Mouse (Mus musculus) right cerebral cortex, postnatal 4 days (tissue): Measurements from ENCODE around the gene Tyrp1.
A peak's percentile ranks its signal among the peaks of the same experiment; 100 is the strongest.

Experiments
- DNase-seq: peaks from one replicate; pipeline ENCODE4 v3.0.0-alpha.2; 2022

The Tyrp1 gene

DNA sequence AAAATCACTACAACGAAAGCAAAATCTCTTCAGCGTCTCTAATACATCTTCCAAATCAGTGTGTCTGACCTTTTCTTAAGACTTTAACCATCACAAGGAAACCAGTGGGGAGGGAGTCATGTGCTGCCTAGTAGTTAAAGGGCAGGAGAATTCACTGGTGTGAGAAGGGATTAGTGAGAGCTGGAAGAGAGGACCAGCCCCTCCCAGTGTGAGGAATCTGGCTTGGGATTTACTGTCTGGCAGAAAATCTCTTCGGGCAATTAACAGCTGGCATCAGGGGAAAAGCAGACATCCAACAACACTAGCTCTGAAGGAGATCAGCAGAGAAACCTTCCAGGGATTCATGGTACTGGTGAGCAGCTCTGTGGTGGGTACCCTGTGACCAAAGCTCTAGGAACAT lies at the start of gene Tyrp1:
Gene Tyrp1, plus strand, starts transcription at position 74 of the 400 bp plus-strand sequence.
- DNase-seq, result no peak

- no peak for DNase-seq
These were observed 45.6 kb upstream of the Tyrp1 start for GRCm38 (mm10) chr4:80788339-80788738.

- DNase-seq, result no peak
These were observed 14.4 kb upstream of the Tyrp1 start for GRCm38 (mm10) chr4:80819511-80819910.

- DNase-seq, result no peak
These were observed 12.0 kb upstream of the Tyrp1 start for GRCm38 (mm10) chr4:80821945-80822344.

- DNase-seq, result no peak
These were observed 5.7 kb upstream of the Tyrp1 start for GRCm38 (mm10) chr4:80828232-80828631.

GRCm38 (mm10) chr4:80839317-80839716 lies 5.4 kb downstream of the Tyrp1 start:
- DNase-seq, result no peak

DNA sequence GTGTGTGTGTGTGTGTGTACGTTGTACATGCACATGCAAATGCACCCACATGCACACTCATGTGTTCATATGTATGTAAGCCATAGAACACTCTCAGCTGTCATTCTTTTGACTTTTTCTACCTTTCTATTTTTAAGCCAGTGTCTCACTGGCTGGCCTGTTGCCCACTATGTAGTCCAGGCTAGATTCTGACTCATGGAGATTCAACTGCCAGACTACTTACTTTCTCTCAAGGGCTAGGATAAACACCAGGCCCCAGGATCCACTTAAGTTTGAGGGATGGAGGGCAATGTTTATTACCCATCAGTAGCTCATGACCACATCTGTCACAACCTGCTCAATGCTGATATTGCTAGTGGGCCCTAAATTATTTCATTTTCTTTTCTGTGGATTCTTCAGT lies 8.1 kb downstream of the Tyrp1 start:
- DNase-seq, result no peak

DNA sequence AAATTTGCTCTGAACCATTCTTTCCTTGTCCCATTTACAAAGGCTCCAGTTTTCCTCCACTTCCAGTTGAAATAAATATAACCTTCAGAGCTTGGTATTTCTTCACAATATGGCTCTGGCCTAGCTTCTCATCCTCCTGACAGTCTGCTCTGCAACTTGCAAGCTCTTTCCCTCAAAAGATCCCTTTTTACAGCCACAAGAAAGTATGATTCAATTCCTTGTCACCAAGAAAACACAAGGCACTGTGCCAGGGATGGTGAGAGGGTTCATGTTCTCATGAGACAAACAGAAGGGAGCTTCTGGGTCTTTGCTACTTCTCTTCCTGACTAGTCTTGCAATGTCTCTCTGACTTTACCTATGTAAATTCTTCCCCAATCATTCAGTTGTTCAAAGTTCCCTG lies 9.8 kb downstream of the Tyrp1 start:
- DNase-seq, result peak; percentile 18

GRCm38 (mm10) chr4:80846052-80846451 lies 12.1 kb downstream of the Tyrp1 start:
- DNase-seq, result no peak

- DNase-seq, result no peak
These were observed 18.9 kb downstream of the Tyrp1 start for GRCm38 (mm10) chr4:80852590-80853425.

GRCm38 (mm10) chr4:80855495-80855894 lies 21.6 kb downstream of the Tyrp1 start:
- DNase-seq, result no peak

DNA sequence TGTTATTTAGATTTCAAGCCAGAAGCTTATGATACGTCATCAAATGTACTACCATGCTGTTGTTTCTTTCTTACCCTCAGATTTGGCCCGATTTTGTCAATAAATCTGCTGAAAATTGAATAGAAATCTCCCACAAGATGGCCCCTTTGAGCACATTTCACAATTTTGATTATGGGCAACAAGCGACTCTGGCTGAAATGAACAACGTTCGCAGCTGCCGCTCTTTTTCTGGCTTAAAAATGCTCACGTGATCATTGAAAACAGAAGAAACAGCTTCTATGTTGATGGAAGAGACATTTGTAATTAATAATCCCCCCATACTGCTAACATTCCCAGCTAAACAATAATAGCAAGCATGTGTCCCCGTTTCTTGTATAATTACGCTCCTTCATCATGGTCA lies 29.0 kb downstream of the Tyrp1 start:
- no peak for DNase-seq

DNA sequence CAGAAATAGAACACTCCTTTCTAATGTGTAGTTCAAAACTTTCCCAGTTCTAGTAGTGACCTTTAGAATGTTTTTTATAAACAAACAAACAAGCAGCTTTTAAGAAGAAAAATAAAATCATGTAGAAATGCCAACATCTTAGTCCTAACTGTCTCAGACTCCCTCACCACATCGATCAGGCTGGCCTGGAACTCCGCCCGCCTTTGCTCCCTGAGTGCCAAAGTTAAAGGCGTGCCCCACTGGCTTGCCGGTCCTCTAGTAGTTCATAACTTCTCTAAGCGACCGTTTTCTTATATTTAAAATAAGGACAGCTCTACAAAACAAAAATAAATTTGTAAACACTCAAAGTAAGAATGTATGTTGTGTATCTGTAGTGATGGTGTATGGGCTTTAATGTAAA lies 30.0 kb downstream of the Tyrp1 start:
- DNase-seq, result no peak

GRCm38 (mm10) chr4:80864511-80864922 lies 30.6 kb downstream of the Tyrp1 start:
- DNase-seq, result peak; percentile 60

GRCm38 (mm10) chr4:80866065-80866464 lies 32.1 kb downstream of the Tyrp1 start:
- DNase-seq, result peak; percentile 17

DNA sequence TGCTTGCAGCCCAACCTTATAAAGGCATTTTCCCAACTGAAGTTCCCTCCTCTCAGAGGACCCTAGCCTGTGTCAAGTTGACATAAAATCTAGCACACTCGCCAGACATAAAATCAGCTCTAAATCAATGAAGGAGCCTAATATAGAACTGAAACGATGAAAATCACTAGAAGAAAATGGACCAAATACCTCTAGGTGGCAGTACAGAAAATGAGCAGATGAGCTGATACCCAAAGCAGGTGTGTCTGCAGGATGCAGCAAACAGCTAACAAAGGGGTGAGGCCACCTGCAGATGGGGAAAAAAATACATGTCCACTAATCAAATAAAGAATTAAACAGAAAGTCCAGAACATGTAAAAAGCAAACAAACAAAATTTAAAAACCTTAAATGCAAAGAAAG lies 35.7 kb downstream of the Tyrp1 start:
- DNase-seq, result no peak

- DNase-seq, result no peak
These were observed 39.1 kb downstream of the Tyrp1 start for GRCm38 (mm10) chr4:80872847-80873644.

DNA sequence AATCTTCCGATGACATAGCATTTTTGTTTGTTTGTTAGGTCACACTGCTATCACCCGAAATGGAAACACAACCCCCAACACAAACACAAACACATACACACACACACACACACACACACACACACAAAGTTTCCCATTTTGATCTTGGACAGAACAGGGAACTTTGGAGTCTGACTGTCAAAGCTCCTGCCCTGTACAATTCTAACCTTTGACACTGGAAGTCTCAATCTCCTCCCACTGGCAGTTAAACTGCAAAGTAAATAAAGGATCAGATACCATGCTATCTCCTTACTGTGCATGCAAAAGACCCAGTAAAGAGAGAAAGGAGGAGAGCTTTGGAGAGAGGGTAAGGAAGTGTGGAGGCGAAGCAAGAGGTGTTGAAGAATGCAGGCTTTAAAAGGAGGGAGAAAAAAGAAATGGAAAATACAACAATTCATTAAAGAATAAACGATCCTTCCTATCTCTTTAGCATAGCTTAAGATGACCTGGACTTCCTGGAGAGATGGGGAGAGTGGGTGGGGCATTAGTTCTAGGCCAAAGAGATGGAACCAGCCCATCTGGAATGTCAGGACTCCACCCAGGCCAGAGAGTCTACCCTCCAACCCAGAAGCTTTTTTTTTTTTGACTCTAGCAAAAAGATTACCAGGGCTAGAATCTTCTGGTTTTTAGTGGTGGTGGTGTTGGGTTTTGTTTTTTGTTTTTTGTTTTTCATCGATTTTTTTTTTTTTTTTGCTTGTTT lies 40.4 kb downstream of the Tyrp1 start:
- DNase-seq, result no peak

- no peak for DNase-seq
These were observed 41.1 kb downstream of the Tyrp1 start for GRCm38 (mm10) chr4:80875055-80875454.

GRCm38 (mm10) chr4:80881996-80882599 lies 48.2 kb downstream of the Tyrp1 start:
- DNase-seq, result no peak

GRCm38 (mm10) chr4:80886631-80887030 lies 52.7 kb downstream of the Tyrp1 start:
- no peak for DNase-seq

- DNase-seq, result no peak
These were observed 57.1 kb downstream of the Tyrp1 start for GRCm38 (mm10) chr4:80891004-80891403.
